Mouse (Mus musculus) C2C12 (cell line): Measurements from ENCODE around the gene Camk2d.

Source experiments
- CEBPB ChIP-seq: IDR thresholded peaks from one replicate; pipeline ENCODE4 v1.6.1; 2011; ENCODE audit warnings: low read depth, mild to moderate bottlenecking, control low read depth, moderate library complexity
- CTCF ChIP-seq: IDR thresholded peaks from one replicate; pipeline ENCODE4 v1.5.1; 2011; ENCODE audit not compliant: control insufficient read depth, insufficient read depth, insufficient read length
- FOSL1 ChIP-seq: IDR thresholded peaks from one replicate; pipeline ENCODE4 v1.8.0; 2011; ENCODE audit warnings: mild to moderate bottlenecking, low read length; ENCODE audit not compliant: poor library complexity, insufficient read depth, severe bottlenecking
- MAX ChIP-seq: IDR thresholded peaks from one replicate; pipeline ENCODE4 v1.6.1; 2011; ENCODE audit warnings: mild to moderate bottlenecking, control low read depth
- MYOD1 ChIP-seq: IDR thresholded peaks from one replicate; pipeline ENCODE4 v1.6.1; 2011; ENCODE audit warnings: low read depth; ENCODE audit not compliant: control insufficient read depth, insufficient read length
- MYOG ChIP-seq: IDR thresholded peaks from one replicate; pipeline ENCODE4 v1.6.1; 2011; ENCODE audit not compliant: control insufficient read depth, insufficient read length; ENCODE audit errors: extremely low read depth
- USF1 ChIP-seq: IDR thresholded peaks from one replicate; pipeline ENCODE4 v1.6.1; 2011; ENCODE audit warnings: low read depth, mild to moderate bottlenecking, control low read depth, moderate library complexity

DNA sequence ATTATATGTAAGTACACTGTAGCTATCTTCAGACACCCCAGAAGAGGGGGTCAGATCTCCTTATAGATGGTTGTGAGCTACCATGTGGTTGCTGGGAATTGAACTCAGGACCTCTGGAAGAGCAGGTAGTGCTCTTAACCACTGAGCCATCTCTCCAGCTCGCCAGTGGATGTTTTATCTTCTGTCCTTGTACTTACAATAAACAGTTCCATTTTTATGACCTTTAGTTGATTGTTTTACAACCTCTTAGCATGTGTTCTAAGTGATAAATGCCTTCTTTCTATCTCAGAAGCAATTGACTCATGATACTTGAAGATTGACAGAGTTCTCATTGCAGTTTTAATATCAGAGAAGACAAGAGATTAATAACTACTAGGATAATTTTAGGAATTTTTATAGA lies 282.1 kb downstream of the Camk2d start:
- TF ChIP-seq CTCF, result no peak
- no peak for TF ChIP-seq MYOD1
- no peak for TF ChIP-seq USF1
- TF ChIP-seq MYOG, result no peak
- TF ChIP-seq CEBPB, result no peak
- no peak for TF ChIP-seq MAX
- TF ChIP-seq FOSL1, result no peak
